Mouse (Mus musculus): ENCODE data around the gene Sprtn. TPM values are rescaled to one million over a fixed set of nuclear protein-coding genes. Genes with fewer than 3 reads are reported as not detected.

The Sprtn gene
- total RNA-seq, 2 experiments from 2014 or later = 12.2 to 12.8 TPM

DNA sequence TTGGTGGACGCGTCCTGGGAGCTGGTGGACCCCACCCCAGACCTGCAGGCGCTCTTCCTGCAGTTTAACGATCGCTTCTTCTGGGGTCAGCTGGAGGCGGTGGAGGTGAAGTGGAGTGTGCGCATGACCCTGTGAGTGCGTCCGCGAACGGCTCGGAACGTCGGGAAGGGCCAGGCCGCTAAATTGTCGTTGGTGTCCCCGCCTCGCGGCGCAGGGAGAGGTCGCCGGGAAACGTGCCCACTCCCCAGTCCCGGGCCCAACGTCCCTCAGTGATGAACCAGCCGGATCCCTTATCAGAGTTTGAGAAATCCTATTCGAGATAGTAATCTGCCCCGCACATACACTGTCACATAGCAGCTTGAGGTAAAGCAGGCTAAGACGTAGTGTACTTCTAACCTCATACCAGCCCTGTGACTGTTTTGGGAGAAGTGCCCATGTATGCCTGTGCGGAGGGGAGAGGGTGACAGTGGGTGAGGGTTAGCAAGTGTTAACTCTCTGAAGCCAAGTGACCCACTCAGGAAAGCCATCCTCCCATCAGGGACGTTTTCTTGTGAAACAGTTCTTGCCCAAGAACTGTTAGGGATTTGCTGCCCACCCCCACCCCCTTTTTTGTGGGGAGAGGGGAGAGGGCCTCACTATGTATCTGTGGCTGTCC lies 692 bp downstream of the Sprtn start:
- DNase-seq = peak in 1 of 2 experiments; percentile 25
- intact Hi-C loops (cut with DNase I) = loop anchor here (10.0 kb wide), 1 partner anchor 174 kb away; the partner anchor contains the start of genes Arv1 and Ttc13

DNA sequence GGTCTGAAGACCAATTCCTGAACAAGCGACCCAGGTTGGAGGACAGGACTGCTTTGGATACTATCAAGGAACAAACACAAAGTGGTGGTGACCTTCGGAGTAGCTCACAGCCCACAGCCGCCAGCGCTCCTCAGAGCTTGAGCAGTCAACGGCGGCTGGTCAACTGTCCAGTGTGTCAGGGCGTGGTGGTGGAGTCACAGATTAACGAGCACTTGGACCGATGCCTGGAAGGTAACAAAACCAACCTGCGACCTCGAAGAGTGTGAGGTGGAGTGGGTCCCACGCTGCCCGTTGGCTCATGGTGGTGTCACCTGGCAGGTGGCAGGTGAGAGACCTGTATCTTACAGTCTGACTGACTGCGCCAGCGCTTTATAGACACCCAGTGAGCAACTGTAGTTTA lies 5.5 kb downstream of the Sprtn start:
- no peak for DNase-seq
- intact Hi-C loops (cut with DNase I) = no loop called here

DNA sequence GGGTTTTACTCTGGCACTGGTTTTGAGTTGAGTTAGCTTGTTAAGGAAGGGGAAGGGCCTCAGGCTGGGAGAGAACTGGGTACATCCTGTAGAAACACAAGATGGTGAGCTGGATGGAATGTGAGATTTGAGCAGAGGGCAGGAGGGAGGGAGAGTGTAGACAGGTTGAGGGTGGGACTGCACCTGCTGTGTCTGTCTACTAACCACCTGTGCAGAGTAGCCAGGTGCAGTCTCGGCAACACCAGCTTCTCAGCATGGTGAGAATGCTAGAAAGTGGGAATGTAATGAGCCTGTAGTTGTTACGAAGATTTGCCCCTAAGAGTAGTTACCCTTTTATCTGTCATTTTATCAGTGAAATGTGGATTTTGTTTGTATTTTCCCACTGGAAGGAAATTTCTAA lies 7.8 kb downstream of the Sprtn start:
- no peak for DNase-seq
- intact Hi-C loops (cut with DNase I) = no loop called here

DNA sequence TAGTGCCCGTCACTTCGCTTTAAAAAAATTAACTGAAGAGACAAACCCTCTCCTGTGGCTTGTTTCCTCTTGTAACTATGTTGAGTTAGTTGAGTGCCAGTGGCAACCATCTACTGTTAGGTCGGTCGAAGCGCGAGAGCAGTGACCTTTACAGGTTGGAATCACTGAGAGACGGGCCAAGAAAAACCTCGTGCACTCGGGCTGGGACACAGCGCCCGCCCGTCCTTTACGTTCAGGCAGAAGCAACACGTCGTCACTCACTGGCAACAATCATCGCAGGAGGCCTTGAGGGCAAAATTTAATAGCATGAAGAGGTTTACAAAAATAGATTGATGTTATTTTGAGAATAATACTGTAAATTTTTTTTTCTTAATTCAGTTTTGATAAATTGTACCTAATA lies 12.2 kb downstream of the Sprtn start:
- no peak for DNase-seq
- intact Hi-C loops (cut with DNase I) = loop anchor here (5.0 kb wide), 1 partner anchor 37 kb away; the partner anchor contains the start of gene Egln1

DNA sequence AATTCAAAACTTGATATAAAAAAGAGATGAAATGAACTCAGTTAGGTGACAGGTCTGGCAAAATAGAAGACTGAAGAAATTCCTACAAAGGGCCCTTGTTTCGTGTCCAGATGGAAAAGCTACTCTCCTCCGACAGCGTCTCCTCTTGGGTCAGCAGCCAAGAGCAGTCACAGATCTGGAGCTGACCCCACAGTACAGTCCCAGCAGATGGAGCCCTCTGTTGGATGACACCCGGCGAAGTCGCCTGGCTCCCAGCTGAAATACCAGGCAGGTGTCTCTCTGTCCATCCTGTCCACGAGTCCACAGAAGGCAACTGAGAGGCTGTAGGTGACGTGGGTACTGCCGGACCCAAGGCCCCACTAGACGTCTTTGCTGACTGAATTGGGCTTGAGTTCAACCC lies 12.7 kb downstream of the Sprtn start:
- intact Hi-C loops (cut with DNase I) = loop anchor here (5.0 kb wide), 1 partner anchor 37 kb away; the partner anchor contains the start of gene Egln1
- no peak for DNase-seq

DNA sequence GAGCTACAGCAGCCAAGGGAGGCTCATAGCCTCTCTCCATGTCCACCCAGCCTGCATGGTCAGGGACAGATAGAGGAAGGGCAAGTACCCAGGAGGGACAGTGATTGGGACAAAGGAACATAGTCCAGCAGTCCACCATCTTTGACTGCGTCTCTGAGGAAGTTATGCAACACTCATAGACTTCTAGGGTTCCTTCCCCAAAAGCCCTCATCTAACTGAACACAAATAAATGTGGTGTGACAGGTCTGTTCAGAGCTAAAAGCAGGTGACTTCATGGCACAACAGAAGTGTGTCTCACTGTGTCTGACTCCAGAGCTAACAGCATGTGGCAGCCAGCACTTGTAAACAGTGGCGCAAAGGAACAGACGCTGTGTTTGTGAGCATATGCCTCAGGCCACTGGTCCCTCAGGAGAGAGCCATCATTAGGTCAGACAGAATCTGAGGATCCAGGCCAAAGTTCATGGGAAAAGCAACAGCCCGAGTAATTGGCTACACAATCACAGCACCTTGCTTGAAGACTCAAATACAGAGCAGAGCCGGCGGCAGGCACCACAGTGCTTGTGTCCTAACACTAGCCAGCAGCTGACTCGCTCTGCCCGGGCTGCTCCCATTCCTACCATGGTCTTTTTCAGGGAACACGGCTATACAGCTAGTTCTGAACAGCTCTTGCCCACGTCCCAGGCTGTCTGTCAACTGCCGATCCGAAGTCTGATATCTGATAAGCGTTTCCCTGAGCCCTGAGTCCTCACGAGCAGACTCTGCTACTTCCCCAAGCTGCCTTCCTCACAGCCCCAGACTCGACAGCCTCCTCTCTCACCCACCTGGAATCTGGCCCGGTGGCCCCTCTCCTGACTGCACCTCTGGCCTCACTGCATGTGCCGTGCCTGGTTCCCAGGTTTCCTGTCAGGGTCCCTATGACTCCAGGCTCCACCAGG lies 14.5 kb downstream of the Sprtn start:
- DNase-seq = no peak
- intact Hi-C loops (cut with DNase I) = loop anchor here (5.0 kb wide), 1 partner anchor 35 kb away; the partner anchor contains the start of gene Egln1

DNA sequence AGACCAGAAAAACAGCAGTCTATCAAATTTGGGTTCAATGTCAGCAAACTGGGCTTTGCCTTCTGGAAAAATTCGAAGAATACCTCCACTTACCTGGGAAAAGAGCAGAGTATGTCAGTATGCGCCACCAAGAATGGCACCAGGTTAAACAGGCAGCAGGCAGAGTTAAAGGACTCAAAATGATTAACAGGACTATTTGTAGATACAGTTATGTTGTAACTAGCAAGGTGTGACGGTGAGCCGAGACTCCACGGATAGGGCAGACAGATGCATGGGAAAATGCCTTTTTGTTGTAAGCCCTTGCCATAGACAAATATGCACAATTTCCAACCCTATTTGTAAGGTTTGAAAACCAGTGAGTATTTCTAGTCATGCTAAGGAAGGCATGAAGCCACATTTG lies 16.4 kb downstream of the Sprtn start:
- intact Hi-C loops (cut with DNase I) = loop anchor here (5.0 kb wide), 1 partner anchor 33 kb away; the partner anchor contains the start of gene Egln1
- no peak for DNase-seq

DNA sequence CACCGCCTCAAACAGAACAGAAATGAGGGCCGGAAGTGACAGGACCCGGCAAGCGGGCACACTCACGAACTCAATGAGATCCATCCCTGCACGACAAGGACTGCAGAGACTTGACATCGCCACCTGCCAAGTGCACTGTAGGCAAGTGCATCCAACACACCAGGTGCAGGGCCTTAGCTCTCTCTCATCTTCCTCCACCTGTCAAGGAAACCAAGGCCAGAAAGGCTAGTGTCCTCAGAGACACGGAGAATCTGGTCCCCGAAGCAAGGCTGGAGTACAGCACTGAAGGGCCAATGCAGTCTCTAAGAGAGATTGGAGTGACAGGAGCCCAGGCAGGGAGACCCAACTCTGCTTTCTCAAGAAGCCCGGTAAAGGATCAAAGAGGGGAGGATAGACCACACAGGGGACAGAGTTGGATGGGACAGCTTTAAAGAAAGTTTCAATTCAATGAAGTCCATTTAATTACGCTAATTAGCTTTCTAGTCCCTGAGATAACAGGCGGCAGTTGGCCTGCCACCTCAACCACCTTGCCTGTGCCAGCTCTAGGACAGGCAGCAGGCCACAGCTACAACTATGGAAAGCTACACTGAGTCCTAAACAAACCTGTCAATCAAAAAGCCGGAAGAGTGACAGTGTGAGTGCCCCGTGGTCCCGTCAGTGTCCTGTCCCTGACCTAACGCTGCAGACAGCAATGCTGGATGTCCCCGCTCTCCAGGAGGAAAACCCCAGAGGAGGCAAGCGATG lies 20.2 kb downstream of the Sprtn start:
- no peak for DNase-seq
- intact Hi-C loops (cut with DNase I) = no loop called here

DNA sequence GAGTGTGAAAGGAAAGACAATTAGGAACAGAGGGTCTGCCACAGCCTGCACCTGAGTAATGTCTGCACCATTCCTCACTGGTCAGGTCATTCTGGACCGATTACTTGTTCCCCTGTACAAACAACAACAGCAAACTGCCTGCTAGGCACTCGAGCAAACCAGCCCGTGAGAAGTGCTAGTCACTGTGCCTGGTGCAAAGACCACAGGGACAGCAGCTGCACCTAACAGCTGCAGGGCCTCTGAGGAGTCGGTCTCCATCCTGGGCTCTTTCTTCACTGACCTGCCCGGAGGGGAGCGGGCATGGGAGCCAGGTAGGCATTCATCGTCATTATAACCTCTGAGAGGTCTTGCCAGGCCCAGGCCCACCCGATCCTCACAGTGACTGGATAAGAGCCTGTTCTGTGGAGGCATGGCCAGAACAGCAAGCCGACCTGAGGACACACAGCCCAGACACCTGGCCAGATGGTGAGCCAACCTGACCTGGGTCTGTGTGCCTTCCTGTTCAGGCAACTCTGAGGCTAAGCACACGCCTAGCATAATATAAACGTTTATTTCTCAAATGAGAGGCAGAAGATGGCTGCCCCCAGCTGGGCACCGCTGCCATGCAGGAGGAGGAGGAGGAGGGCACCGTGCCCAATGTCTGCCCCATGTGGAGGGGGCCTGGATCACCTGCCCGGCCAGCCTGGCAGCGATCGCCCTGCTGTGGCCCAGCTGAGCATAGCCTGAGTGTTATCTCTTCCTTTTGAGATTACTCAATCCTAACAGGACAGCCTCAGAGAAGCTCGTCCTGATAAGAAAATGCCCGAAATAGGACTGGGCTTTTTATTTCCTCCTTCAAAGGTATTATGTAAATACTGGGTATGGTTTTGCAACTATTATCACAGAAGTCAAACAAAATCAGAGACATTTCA lies 23.9 kb downstream of the Sprtn start:
- DNase-seq = peak in 1 of 2 experiments; percentile 56
- intact Hi-C loops (cut with DNase I) = no loop called here

DNA sequence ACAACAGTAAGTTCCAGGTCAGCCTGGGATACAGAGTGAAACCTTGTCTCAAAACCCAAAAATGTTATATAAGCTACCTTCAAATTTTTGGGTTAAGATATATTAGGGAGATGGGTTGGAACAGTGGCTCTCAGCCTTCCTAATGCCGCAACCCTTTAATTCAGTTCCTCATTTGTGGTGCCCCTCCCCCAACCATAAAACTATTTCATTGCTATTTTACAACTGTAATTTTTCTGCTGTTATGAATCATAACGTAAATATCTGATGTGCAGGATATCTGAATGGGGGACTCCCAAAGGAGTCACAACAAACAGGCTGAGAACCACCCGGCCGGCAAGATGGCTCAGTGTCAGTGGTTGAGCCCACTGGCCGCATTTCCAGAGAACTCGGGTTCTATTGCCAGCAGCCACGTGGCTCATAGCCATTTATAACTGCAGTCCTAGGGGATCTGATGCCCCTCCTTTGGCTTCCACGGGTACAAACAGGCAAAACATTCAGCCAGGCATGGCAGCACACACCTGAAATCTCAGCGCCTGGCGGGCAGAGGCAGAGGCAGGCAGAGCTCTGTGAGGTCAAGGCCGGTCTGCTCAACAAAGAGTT lies 24.9 kb downstream of the Sprtn start:
- intact Hi-C loops (cut with DNase I) = no loop called here
- DNase-seq = no peak

DNA sequence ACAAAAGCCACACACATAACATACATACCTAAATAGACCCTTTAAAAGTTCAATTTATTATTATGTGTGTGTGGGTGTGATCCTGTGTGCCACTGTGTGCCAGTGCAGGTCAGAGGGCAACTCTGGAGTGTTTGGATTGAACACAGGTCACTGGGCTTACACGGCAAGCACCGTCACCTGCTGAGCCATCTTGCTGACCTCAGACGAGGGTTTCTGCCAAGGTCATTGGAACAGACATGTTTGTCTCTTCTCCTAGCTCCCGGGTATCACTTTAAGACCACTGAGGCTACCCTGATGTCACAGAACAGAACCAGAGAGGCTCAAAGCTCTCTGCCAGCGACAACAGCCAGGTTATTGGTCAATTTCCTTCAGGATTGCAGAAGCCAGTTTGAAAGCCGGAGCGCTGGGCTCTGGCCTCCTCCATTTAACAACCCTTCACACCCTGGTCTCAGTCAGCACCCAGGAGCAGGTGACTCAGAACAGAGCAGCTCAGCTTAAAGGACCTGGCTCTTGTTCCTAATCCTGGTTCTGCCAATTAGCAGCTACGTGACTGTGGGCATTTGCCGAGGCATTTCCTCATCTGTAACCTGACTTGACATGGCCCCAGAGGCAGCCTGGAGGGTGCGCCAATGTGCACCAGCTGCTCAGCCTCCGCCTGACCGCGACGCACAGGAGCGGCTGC lies 26.4 kb downstream of the Sprtn start:
- DNase-seq = peak; percentile 40 to 60
- intact Hi-C loops (cut with DNase I) = no loop called here

DNA sequence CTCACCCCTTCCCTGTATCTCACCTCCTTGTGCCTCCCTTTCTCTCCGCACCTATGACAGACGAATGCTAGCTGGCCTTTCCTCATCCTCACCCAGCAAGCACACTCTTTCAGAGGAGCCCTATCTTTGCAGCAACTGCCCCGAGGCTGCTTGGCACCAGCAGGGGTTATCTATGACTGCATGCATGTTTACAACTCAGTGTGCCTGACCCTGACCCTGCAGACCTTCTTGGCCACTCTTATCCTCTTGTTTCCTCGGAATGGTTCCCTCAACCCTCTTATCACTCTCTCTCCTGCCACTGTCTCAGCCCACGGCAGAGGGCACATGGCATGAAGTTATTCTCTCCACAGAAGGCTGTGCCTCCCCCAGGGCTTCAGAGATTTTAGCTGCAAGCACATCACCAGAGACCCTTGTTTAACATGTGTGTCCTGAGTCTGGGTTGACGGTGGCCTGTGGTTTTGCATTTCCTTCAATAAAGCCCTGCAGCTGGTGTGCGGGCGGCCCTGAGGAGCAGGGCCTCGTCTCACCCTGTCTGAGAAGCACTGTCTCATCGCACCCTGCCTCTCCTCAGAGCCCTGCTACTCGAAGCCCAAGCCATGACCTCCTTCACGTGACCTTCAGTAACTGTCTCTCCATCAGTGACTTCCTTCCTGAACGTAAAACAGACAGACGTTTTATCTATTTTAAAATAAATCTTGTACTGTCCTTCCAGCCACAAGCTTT lies 28.0 kb downstream of the Sprtn start:
- DNase-seq = no peak

DNA sequence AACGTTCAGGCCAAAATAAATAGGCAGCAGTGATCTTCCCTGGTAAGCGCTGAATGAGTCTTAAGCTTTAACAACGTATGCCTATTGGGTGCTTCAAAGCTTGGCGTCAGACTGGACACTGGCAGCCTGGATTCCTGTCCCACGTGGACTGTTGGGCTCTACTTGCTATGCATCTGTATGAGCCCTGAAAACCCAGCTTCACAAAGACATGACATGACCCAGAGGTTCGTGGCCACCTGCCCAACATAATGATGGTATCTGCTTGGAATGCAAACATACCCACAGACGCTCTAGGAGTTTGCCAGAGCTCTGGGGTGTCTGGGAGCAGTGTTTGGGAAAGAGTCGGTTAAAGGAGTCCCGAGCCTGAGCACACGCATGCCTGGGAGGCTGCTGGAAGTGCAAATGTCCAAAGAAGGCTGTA lies 28.7 kb downstream of the Sprtn start:
- DNase-seq = peak in 1 of 2 experiments; percentile 65
- intact Hi-C loops (cut with DNase I) = no loop called here

More for the DNA sequence above, 28.0 kb downstream of the Sprtn start:
- intact Hi-C loops (cut with DNase I) = no loop called here

DNA sequence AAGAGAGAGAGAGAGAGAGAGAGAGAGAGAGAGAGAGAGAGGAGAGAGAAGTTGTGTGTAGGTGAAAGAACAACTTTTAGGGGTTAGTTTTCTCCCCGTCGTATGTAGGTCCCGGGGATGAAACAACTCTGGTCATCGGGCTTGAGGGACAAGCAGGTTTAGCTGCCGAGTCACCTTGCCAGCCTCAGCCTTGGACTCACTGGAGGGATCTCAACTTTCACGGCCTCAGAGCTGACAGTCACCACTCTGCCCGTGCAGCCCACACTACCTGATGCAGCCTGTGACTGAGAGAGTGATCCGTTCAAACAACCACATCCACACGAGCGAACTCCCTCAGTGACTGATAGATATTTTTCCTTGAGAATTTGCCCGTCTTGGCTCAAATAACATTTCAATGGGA lies 31.3 kb downstream of the Sprtn start:
- no peak for DNase-seq

DNA sequence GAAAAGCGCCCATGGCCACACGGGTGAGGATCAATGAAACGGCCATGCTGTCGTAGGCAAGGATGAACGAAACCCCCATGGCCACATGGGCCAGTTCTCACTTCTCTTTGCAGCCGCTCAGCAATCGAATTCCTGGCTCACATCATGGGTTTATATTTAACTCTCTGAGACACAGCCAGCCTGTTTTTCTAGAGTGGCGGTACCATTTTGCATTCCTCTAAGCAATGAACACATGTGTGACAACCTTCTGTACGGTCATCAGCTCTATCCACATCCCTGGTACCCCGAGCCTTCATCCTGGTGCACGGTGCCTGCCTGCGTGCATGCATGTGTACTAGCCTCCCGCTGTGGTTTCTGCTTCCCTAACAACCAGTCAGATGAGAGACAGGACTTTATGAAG lies 32.4 kb downstream of the Sprtn start:
- DNase-seq = no peak
- intact Hi-C loops (cut with DNase I) = no loop called here

More for the DNA sequence above, 31.3 kb downstream of the Sprtn start:
- intact Hi-C loops (cut with DNase I) = no loop called here

DNA sequence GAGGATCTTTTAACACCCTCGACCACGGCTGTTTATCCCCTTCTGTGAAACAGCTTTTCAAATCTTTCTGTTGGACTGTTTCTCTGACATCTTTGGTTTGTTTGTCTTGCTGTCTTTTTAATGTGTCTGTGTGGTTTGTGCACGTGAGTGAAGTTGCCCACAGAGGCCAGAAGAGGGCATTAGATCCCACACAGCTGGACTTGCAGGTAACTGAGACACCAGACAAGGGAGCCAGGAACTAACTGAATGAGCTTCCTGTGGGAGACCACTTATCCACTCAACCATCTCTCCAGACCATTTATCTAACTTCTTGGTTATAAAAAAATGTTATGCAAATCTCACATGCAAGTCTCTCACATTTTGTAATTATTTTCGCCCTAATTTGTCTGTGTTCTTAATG lies 33.0 kb downstream of the Sprtn start:
- intact Hi-C loops (cut with DNase I) = no loop called here
- no peak for DNase-seq

DNA sequence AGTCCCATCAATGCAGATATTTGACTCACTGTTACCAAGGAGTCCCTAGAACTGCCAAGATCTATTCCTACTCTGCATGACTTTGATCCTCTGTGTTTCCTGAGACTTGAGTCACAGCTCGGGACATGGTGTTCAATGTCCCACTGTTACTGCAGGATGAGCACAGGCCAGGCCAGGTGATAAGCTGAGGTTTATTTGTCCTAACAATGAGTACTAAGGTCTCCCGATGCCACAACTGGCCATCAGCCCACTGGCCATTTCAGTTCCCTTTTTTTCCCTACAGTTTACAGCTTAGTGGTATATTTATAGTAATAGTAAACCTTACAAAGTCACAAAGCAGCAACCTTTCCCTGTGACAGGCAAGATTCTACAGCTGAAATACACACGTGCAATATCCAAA lies 34.7 kb downstream of the Sprtn start:
- no peak for DNase-seq

DNA sequence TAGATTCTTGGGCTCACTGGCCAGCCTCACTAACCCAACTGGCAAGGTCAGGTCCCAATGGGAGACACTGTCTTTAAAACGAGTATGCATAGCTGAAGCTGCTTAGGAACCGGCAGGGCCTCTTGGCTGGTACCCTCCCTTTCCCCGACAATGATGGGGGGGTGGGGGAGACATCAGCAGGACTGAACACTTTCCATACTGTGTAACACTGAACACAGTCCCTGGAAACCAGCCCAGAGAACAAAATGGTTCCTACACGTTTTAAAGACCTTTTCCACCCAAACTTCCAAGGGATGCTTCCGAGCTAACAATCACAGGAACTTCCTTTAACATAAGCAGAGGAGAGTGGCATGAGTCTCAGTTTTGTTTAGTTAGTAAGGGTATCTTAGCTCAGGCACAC lies 37.4 kb downstream of the Sprtn start:
- intact Hi-C loops (cut with DNase I) = no loop called here
- no peak for DNase-seq

More for the DNA sequence above, 34.7 kb downstream of the Sprtn start:
- intact Hi-C loops (cut with DNase I) = no loop called here

Data from heart, postnatal 36 days (tissue).